Mouse (Mus musculus): ENCODE data around the gene Pabpn1l. TPM values are rescaled to one million over a fixed set of nuclear protein-coding genes. Genes with fewer than 3 reads are reported as not detected.

Gene Pabpn1l
- polyA plus RNA-seq (2014; fragmentation: Nextera tagmentation; extraction: Ambion mirVana), result 0.35 TPM in 1 of 2 replicates, not detected in the other

GRCm38 (mm10) chr8:122622727-122623126 lies at the start of gene Pabpn1l:
Pabpn1l (minus strand) TSS chr8:122622739.
- WGBS, result 65% methylated on average over 6 of the region's 6 CpGs
- DNase-seq (ENCODE audit: low spot score) (no peak), ATAC-seq (ENCODE audit: low read depth) (no peak)
- H3K36me3 ChIP-seq (ENCODE audit: control insufficient read depth, insufficient read depth, low read length), result no peaks in the 10 kb centered on the region
- no peak within 1 kb of the TSS for H3K4me2 ChIP-seq (ENCODE audit: low read depth, low read length)
- no peak within 1 kb of the TSS for H3K27ac ChIP-seq (replicated peaks; ENCODE audit: low read depth, low read length)
- H3K9ac ChIP-seq (ENCODE audit: low read depth, low read length), result no peak within 1 kb of the TSS
- no peaks in the 10 kb centered on the region for H3K27me3 ChIP-seq (replicated peaks; ENCODE audit: control insufficient read depth, insufficient read depth, low read length)
- no peak within 1 kb of the TSS for H3K4me3 ChIP-seq (ENCODE audit: low read depth, low read length)
- H3K9me3 ChIP-seq (ENCODE audit: control insufficient read depth, low read length), result no peaks in the 10 kb centered on the region
- no peaks in the 10 kb centered on the region for H3K4me1 ChIP-seq (ENCODE audit: control insufficient read depth, insufficient read depth, low read length)

DNA sequence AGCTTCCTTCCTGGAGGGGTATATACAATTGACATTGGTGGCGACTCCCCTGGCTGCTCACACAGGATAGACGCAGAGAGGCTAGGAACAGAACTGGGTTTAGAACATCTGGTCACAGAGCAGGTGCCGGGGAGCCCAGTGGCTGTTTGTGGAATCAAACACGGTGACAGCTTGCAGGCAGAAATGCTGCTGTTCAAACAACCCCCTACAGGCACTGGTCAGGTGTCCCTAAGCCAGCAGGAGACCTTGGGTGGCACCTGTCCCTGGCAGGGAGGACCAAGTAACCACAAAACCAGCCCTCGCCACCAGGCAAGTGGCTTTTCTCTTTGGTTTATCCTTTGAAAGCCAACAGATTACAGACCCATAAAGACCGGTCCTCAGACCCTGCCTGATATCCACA lies 49.4 kb upstream of the Pabpn1l start:
- DNase-seq (ENCODE audit: low spot score), result no peak

DNA sequence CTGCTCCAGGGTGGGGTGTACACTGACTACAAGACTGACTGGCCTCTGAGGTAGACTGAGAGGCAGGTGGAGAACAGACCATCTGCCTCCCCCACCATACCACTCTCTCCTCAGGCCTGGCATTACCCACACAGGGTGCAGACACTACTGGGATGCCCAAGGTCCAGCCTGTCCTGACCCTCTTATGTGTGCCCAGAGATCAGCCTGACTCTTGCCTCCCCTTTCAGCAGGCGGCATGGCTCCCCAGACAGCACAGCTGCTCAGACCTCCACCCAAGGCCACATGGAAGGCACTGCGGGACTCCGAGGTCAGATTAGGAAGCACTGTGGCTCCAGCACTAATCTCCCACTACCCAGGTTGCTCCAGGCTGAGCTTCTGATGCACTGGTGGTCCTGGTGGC lies 48.2 kb upstream of the Pabpn1l start:
- Histone ChIP-seq H3K4me3 (ENCODE audit: low read depth, low read length) (no peak overlapping the region), H3K36me3 (ENCODE audit: control insufficient read depth, insufficient read depth, low read length) (no peaks in the 10 kb centered on the region), H3K4me2 (ENCODE audit: low read depth, low read length) (no peak overlapping the region), H3K4me1 (ENCODE audit: control insufficient read depth, insufficient read depth, low read length) (peaks cover 14% of the 10 kb centered on the region), H3K9ac (ENCODE audit: low read depth, low read length) (no peak overlapping the region), H3K27me3 (replicated peaks; ENCODE audit: control insufficient read depth, insufficient read depth, low read length) (peaks cover 14% of the 10 kb centered on the region), H3K9me3 (ENCODE audit: control insufficient read depth, low read length) (no peaks in the 10 kb centered on the region), H3K27ac (replicated peaks; ENCODE audit: low read depth, low read length) (no peak overlapping the region)
- 72% methylated on average over 3 of the region's 3 CpGs for WGBS
- DNase-seq (ENCODE audit: low spot score) (no peak), ATAC-seq (ENCODE audit: low read depth) (no peak)

More for the DNA sequence above, 49.4 kb upstream of the Pabpn1l start:
- Histone ChIP-seq H3K4me1 (ENCODE audit: control insufficient read depth, insufficient read depth, low read length) (peaks cover 2% of the 10 kb centered on the region; the same call in 1 of the 2 replicates), H3K27ac (replicated peaks; ENCODE audit: low read depth, low read length) (no peak overlapping the region), H3K36me3 (ENCODE audit: control insufficient read depth, insufficient read depth, low read length) (no peaks in the 10 kb centered on the region), H3K4me3 (ENCODE audit: low read depth, low read length) (no peak overlapping the region), H3K9ac (ENCODE audit: low read depth, low read length) (no peak overlapping the region), H3K4me2 (ENCODE audit: low read depth, low read length) (no peak overlapping the region), H3K9me3 (ENCODE audit: control insufficient read depth, low read length) (no peaks in the 10 kb centered on the region), H3K27me3 (replicated peaks; ENCODE audit: control insufficient read depth, insufficient read depth, low read length) (peaks cover 25% of the 10 kb centered on the region)
- no peak for ATAC-seq (ENCODE audit: low read depth)
- 60% methylated on average over 6 of the region's 6 CpGs for WGBS

GRCm38 (mm10) chr8:122670001-122670400 lies 47.5 kb upstream of the Pabpn1l start:
- 28% methylated on average over 11 of the region's 11 CpGs for WGBS
- Histone ChIP-seq H3K27ac (replicated peaks; ENCODE audit: low read depth, low read length) (no peak overlapping the region), H3K4me3 (ENCODE audit: low read depth, low read length) (no peak overlapping the region), H3K4me2 (ENCODE audit: low read depth, low read length) (no peak overlapping the region), H3K36me3 (ENCODE audit: control insufficient read depth, insufficient read depth, low read length) (no peaks in the 10 kb centered on the region), H3K27me3 (replicated peaks; ENCODE audit: control insufficient read depth, insufficient read depth, low read length) (peaks cover 14% of the 10 kb centered on the region), H3K9ac (ENCODE audit: low read depth, low read length) (no peak overlapping the region), H3K9me3 (ENCODE audit: control insufficient read depth, low read length) (no peaks in the 10 kb centered on the region), H3K4me1 (ENCODE audit: control insufficient read depth, insufficient read depth, low read length) (peaks cover 20% of the 10 kb centered on the region)
- DNase-seq (ENCODE audit: low spot score) (no peak), ATAC-seq (ENCODE audit: low read depth) (no peak)

DNA sequence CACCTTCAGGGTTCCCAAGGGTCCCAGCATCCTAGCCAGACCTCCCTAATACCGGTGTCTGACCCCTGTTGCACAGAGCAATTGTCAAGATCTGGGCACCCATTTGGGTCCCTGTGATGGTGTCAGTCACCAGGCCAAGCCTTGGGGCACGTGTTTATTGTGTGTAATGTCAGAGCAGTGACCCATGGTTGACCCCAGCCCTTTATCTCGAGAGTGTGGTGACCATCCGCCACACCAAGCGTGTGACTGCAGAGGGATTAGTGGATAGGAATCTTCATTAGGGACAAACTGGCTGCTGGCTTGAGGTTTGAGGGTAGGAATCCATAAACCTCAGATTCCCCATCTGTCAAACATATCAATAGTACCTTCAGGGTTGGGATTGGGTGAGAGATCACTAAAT lies 46.8 kb upstream of the Pabpn1l start:
- WGBS, result 62% methylated on average over 5 of the region's 5 CpGs
- Histone ChIP-seq H3K4me2 (ENCODE audit: low read depth, low read length) (no peak overlapping the region), H3K4me1 (ENCODE audit: control insufficient read depth, insufficient read depth, low read length) (peaks cover 26% of the 10 kb centered on the region), H3K27me3 (replicated peaks; ENCODE audit: control insufficient read depth, insufficient read depth, low read length) (peaks cover 12% of the 10 kb centered on the region), H3K27ac (replicated peaks; ENCODE audit: low read depth, low read length) (no peak overlapping the region), H3K9ac (ENCODE audit: low read depth, low read length) (no peak overlapping the region), H3K36me3 (ENCODE audit: control insufficient read depth, insufficient read depth, low read length) (no peaks in the 10 kb centered on the region), H3K9me3 (ENCODE audit: control insufficient read depth, low read length) (no peaks in the 10 kb centered on the region), H3K4me3 (ENCODE audit: low read depth, low read length) (no peak overlapping the region)
- ATAC-seq (ENCODE audit: low read depth) (no peak), DNase-seq (ENCODE audit: low spot score) (no peak)

GRCm38 (mm10) chr8:122667854-122668253 lies 45.3 kb upstream of the Pabpn1l start:
- Histone ChIP-seq H3K4me1 (ENCODE audit: control insufficient read depth, insufficient read depth, low read length) (peaks cover 32% of the 10 kb centered on the region), H3K27ac (replicated peaks; ENCODE audit: low read depth, low read length) (no peak overlapping the region), H3K36me3 (ENCODE audit: control insufficient read depth, insufficient read depth, low read length) (no peaks in the 10 kb centered on the region), H3K27me3 (replicated peaks; ENCODE audit: control insufficient read depth, insufficient read depth, low read length) (peaks cover 4% of the 10 kb centered on the region; the same call in 1 of the 2 replicates), H3K4me3 (ENCODE audit: low read depth, low read length) (no peak overlapping the region), H3K9ac (ENCODE audit: low read depth, low read length) (no peak overlapping the region), H3K9me3 (ENCODE audit: control insufficient read depth, low read length) (no peaks in the 10 kb centered on the region), H3K4me2 (ENCODE audit: low read depth, low read length) (no peak overlapping the region)
- ATAC-seq (ENCODE audit: low read depth), result no peak
- 79% methylated on average over 11 of the region's 11 CpGs for WGBS
- no peak for DNase-seq (ENCODE audit: low spot score)

GRCm38 (mm10) chr8:122666827-122667226 lies 44.3 kb upstream of the Pabpn1l start:
- no peak overlapping the region for H3K9ac ChIP-seq (ENCODE audit: low read depth, low read length)
- H3K4me1 ChIP-seq (ENCODE audit: control insufficient read depth, insufficient read depth, low read length), result peaks cover 34% of the 10 kb centered on the region
- H3K27me3 ChIP-seq (replicated peaks; ENCODE audit: control insufficient read depth, insufficient read depth, low read length), result peaks cover 4% of the 10 kb centered on the region; the same call in 1 of the 2 replicates
- H3K4me2 ChIP-seq (ENCODE audit: low read depth, low read length), result no peak overlapping the region
- 48% methylated on average over 12 of the region's 12 CpGs for WGBS
- peak overlapping the region; percentile 75 for H3K27ac ChIP-seq (replicated peaks; ENCODE audit: low read depth, low read length)
- no peaks in the 10 kb centered on the region for H3K9me3 ChIP-seq (ENCODE audit: control insufficient read depth, low read length)
- DNase-seq (ENCODE audit: low spot score), result peak; percentile 57
- no peak overlapping the region for H3K4me3 ChIP-seq (ENCODE audit: low read depth, low read length)
- ATAC-seq (ENCODE audit: low read depth), result no peak; the same call in 1 of the 2 replicates
- no peaks in the 10 kb centered on the region for H3K36me3 ChIP-seq (ENCODE audit: control insufficient read depth, insufficient read depth, low read length)

- Histone ChIP-seq H3K36me3 (ENCODE audit: control insufficient read depth, insufficient read depth, low read length) (no peaks in the 10 kb centered on the region), H3K9ac (ENCODE audit: low read depth, low read length) (no peak overlapping the region), H3K9me3 (ENCODE audit: control insufficient read depth, low read length) (no peaks in the 10 kb centered on the region), H3K4me2 (ENCODE audit: low read depth, low read length) (no peak overlapping the region), H3K4me1 (ENCODE audit: control insufficient read depth, insufficient read depth, low read length) (peaks cover 38% of the 10 kb centered on the region), H3K27me3 (replicated peaks; ENCODE audit: control insufficient read depth, insufficient read depth, low read length) (peaks cover 4% of the 10 kb centered on the region; the same call in 1 of the 2 replicates), H3K27ac (replicated peaks; ENCODE audit: low read depth, low read length) (peak overlapping the region; percentile 75; the same call in 1 of the 2 replicates), H3K4me3 (ENCODE audit: low read depth, low read length) (no peak overlapping the region)
- ATAC-seq (ENCODE audit: low read depth) (no peak), DNase-seq (ENCODE audit: low spot score) (no peak)
- WGBS, result 32% methylated on average over 7 of the region's 9 CpGs
Measured at GRCm38 (mm10) chr8:122666338-122666764, 43.8 kb upstream of the Pabpn1l start.

GRCm38 (mm10) chr8:122665667-122666316 lies 43.3 kb upstream of the Pabpn1l start:
- no peaks in the 10 kb centered on the region for H3K36me3 ChIP-seq (ENCODE audit: control insufficient read depth, insufficient read depth, low read length)
- H3K4me3 ChIP-seq (ENCODE audit: low read depth, low read length), result no peak overlapping the region
- H3K27me3 ChIP-seq (replicated peaks; ENCODE audit: control insufficient read depth, insufficient read depth, low read length), result peaks cover 2% of the 10 kb centered on the region; the same call in 1 of the 2 replicates
- H3K9ac ChIP-seq (ENCODE audit: low read depth, low read length), result no peak overlapping the region
- H3K4me2 ChIP-seq (ENCODE audit: low read depth, low read length), result peak overlapping the region; percentile 16
- H3K9me3 ChIP-seq (ENCODE audit: control insufficient read depth, low read length), result no peaks in the 10 kb centered on the region
- WGBS, result 45% methylated on average over 11 of the region's 14 CpGs
- DNase-seq (ENCODE audit: low spot score), result peak; percentile 82
- H3K4me1 ChIP-seq (ENCODE audit: control insufficient read depth, insufficient read depth, low read length), result peaks cover 43% of the 10 kb centered on the region
- ATAC-seq (ENCODE audit: low read depth), result peak; percentile 47; the same call in 1 of the 2 replicates
- peak overlapping the region; percentile 75 for H3K27ac ChIP-seq (replicated peaks; ENCODE audit: low read depth, low read length)

Measured in embryonic facial prominence, embryonic 14.5 days (tissue).